Mouse (Mus musculus): Measurements from ENCODE around the gene Cyp2c55. TPM values are rescaled to one million over a fixed set of nuclear protein-coding genes. Genes with fewer than 3 reads are reported as not detected.

The Cyp2c55 gene
- polyA plus RNA-seq (2017; shearing (Covaris generic)), result not detected

DNA sequence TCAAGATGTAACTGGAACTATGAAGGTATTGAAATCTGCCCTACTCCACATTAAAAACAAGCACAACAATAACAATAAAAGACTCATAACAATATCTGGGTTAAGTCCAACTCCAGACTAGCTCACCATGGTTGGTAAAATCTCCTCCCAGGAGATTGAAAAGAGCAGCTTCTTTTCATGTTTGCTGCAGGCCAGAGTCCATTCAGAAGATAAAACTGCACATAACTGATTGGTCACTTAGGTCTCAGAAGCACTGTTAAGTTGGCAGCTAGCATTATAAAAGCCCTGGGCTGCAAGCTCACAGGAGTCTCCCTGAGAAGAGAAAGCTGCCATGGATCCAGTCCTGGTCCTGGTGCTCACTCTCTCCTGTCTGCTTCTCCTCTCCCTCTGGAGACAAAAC is at the start of gene Cyp2c55:
Gene Cyp2c55 (plus strand): TSS at position 305 of the 400 bp plus-strand sequence.

DNA sequence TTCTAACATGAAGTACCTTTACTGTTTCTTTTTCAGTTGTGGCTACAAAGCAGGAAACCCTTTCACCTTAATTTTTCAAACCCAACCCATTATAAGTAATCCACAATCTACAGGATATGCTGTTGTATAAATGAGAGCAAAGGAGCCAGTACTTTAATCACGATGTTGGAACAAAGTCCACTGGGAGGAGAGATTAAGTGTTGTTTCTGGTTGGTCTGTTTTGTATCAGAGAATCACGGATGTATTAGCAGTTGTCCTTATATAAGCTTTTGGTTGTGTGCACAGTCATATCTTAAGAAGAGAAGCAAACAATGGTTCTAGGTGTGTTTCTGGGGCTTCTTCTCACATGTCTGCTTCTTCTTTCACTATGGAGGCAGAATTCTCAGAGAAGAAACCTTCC is 53.9 kb downstream of the Cyp2c55 start, which contains the start of gene Cyp2c65:
Gene Cyp2c65 (plus strand): TSS at position 297 of the 400 bp plus-strand sequence.

Other genes with a start within 250 kb of the Cyp2c55 start
- gene Noc3l, start 187.8 kb upstream of the Cyp2c55 start, polyA plus RNA-seq (2017; shearing (Covaris generic)), result 14.5 TPM
- 0.69 TPM for gene Tbc1d12, start 170.4 kb upstream of the Cyp2c55 start, polyA plus RNA-seq (2017; shearing (Covaris generic))
- 20.1 TPM for gene Hells, start 76.1 kb upstream of the Cyp2c55 start, polyA plus RNA-seq (2017; shearing (Covaris generic))
- not detected for gene Cyp2c65, start 54.0 kb downstream of the Cyp2c55 start, polyA plus RNA-seq (2017; shearing (Covaris generic))
- gene Cyp2c66, start 106.9 kb downstream of the Cyp2c55 start, polyA plus RNA-seq (2017; shearing (Covaris generic)), result not detected

Data from inflammation-experienced regulatory T-cells, adult 16 weeks (primary cell).